Mouse (Mus musculus): ENCODE measurements around the gene Efl1. TPM values are rescaled to one million over a fixed set of nuclear protein-coding genes. Genes with fewer than 3 reads are reported as not detected.
"Not testable (repeated sequence)": the region's sequence is repeated elsewhere in the genome, so short reads cannot be mapped to it uniquely, and the experiment has no call there.

Gene Efl1
- total RNA-seq, 2 experiments from 2014 or later = 17.4 to 19.3 TPM

DNA sequence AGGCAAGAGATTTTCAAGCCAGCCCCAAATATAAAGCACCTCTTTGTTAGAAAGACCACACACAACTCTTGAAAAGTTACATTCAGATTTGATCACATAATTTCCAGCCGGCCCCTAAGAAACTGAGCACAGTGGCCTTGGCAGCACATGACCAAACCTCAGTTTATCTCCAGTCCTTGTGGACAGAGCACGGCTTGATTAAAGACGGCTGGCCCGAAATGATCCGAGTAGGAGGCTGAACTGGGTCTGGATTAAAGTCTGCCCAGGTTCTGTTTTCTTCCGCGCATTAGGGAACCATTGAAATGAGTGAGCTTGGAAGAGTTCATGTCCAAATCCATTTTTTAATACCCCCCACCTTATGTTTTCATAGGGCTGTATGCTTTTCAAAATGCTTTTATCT, 72.1 kb downstream of the Efl1 start:
- DNase-seq = no peak

DNA sequence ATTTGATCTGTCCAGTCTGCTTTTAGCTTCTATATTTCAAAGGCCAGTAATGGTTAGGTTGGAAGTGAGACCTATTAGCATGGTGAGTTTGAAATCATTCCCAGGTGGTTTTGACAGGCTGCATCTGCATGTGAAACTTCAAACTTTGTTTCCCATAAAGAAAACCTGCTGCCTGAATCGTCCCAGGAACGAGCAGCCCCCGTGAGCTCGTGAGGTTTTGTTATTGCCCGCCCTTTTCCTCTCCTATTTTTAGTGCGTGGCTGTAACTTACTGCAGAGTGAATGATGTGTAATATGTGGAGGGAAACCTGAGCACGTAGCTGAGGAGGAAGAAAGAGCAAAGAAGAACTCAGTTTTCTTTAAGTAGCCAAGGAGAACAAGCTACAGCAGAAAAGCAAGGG, 72.5 kb downstream of the Efl1 start:
- DNase-seq = no peak

DNA sequence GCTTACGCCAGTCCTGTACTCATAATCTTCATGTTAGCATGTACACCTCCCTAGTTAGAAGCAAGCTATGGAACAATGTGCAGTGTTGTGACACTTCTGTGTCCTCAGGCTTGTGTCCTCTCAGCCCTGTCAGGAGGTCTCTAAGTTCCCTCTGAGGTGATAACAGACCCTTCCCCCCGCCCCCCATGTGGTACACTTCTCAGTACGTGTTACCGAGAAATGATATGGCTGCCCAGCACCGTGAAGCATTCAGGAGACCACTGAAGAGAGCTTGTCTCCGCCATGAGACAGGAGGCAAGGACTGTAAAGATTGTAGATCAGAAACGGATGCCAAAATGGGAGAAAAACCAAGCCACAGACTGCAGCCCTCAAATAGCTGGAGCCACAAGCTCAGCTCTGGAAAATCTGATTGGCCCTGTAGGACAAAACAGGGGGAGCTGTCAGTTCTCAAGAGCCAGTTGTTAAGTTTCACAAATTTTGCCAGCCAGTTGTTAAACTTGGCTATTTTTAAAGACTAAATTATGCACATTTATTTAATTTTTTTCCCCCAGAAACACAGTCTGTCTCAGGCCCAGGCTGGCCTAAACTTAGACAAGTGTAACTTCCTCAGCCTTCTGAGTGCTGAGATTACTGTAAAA, 74.2 kb downstream of the Efl1 start:
- no peak for DNase-seq

DNA sequence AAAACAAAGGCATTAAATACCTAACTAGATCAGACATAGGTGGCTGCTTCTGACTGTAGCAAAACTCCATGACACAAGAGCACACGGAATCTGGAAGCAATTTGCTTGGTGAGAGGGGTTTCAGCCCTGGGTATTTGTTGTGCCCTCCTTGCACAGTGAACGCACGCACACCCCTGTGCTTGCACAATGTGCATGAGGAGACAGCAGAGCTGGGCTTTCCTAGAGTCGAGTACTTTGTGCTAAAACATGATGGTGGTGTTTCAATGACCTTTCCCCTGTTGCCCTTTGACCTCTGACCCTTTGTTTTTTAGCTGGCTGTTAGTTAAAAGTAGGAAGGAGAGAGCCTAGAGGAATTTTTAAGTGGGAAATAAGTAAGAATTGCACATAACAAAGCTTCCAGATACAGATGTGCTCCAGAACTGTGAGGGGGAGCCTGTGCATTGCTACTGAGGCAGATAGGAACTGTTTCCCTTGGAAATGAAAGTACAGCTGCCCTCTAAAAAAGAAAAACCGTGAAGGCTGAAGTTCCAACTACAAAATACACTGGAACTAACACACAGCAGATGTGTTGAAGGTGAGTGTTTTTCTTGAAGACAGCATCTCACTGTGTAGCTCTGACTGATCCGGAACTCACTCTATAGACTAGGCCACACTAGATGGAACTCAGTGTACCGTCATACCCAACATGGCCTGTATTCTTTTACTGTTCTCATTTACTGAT, 74.9 kb downstream of the Efl1 start:
- DNase-seq = no peak

DNA sequence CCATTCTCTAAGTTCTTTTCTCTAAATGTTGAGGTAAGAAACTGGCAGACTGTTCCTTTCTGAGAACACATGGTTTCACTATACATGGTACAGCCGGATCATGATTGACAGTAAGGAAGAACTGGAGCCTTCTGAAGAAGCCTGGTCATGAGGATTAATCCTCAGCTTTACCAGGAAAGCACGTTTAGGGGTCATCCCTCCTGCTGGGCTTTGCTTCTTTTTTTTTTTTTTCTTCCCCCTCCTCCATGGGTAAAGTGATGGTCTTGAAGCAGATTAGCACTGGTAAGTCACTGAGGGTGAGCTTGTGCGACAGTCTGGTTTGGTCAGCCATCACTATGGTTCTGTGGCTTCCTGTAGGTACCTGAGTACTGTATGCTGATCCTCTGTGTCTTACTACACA, 76.1 kb downstream of the Efl1 start:
- no peak for DNase-seq

DNA sequence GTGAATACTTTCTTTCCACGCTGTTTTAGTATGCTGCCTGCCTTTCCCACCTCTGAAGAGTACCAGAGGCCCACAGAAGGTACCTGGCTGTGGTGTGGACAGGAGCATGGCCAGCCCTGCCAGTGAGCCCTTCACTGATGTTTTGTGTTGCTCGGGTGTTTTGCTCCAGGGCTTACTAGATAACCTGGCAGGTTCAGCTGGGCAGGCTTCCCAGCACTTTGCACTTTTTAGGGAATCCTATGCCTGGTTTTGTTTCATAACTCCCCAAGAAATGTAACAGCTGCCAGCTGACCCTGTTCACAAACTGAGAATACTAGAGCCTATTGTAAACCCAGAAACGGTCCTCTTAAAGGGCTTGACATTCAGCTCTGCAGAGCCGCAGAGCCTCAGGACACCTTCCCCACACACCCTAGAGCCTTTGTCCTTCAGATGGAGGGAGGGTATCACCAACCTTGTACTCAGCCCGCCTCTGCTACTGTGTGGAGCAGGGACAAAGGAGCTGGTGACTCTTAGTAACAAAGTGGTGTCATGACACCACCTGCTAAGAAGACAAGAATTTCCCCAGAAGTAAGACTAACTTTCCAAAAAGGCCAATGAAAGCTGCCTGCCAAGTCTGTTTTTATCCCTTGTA, 76.7 kb downstream of the Efl1 start:
- no peak for DNase-seq

DNA sequence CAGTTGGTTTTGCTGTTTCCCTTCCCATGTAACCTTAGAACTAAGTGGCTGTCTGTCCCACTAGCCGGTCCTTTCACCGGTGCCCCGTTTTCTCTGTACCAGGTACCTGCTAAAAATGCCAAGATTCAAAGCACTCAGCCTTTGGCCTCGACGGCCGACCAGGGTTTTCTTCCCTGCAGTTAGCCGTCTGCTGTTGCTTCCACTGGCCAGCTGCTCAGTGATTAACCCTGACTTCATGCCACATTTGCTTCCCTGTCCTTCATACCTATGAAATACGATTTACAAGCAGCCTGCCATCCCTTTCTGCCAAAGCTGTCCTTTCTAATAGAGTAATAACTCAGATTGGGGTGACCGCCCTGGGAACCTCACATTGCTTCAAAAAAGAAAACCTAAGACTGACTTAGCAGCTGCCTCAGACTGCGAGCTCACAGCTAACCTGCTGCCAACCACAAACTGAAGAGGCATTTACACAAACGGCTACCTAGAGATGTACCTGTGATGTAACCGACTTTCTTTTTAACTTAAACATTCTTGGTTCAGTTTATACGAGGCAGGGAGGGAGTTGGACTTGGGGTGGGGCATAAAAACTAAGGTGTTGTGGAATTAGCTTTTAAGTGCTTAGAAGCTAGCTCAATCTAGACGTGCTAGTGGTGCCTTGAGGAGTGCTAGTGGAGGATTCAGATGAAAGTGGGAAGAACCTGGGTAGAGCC, 77.5 kb downstream of the Efl1 start:
- no peak for DNase-seq

DNA sequence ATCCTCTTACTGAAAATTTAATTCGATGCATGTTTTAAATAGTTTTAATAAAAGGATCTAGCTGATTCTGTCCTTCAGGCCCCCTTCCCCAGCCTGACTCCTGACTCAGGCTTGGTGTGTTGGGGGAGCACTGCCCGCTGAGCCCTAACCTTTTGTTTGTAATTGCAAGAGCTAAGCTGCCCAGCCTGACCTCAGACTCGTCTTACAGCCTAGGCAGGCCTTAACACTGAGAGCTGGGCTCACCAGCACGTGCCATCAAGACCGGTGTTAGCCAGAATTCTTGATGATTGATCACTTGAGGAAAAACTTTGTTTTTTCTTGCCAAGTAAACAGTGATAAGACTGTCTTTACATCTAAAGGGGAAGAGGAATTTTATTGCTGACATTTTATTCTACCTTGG, 78.7 kb downstream of the Efl1 start:
- DNase-seq = no peak

DNA sequence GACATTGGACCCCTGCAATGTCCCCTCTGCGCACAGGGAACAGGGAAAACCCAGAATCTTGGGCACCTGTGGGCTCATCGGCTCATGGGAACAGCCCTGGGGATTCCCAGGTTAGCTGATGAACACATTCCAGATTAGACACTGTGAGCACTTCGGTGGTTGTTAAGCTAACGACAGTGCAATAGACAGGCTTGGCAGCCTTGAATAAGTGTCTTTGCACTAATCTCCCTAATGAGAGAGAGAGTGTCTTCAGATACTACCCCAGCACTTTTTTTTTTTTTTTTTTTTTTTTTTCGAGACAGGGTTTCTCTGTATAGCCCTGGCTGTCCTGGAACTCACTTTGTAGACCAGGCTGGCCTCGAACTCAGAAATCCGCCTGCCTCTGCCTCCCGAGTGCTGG, 80.6 kb downstream of the Efl1 start:
- not testable (repeated sequence) for DNase-seq

DNA sequence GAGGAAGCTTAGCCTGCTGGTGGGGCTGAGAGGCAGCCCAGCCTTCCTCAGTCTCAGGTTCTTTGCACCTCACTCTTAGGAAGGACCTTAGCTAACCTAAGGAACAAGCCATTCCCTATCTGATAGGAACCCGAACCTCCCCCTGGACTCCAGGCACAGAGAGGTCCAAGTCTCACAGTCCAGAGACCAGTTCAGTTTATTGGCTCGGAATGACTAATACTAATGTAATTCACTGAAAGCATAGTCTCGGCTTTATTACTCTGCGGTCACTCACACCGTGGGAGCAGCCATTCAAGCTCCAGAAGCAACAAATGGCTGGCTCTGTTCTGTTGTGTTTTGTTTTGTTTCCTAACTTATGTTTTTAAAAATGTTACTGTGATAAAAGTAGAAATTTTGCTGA, 84.7 kb downstream of the Efl1 start:
- no peak for DNase-seq

DNA sequence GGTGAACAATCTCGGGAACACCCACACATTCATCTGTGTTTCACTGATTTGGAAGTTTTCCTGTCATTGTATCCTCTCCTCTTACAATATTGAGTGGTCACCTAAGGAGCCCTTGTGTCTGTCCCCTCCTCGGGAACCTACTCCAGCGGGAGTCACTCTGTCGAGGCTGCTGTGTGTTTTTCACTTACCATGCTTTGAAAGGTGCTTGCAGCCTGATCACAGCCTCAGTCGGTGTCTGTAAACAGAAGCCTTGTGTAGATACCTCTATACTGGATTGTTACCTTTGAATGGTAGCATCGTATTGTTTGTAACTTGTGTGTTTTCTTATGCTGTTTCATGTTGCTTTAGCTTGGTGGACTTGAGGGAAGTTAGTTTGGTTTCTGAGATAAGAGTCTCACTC, 85.6 kb downstream of the Efl1 start:
- DNase-seq = no peak

DNA sequence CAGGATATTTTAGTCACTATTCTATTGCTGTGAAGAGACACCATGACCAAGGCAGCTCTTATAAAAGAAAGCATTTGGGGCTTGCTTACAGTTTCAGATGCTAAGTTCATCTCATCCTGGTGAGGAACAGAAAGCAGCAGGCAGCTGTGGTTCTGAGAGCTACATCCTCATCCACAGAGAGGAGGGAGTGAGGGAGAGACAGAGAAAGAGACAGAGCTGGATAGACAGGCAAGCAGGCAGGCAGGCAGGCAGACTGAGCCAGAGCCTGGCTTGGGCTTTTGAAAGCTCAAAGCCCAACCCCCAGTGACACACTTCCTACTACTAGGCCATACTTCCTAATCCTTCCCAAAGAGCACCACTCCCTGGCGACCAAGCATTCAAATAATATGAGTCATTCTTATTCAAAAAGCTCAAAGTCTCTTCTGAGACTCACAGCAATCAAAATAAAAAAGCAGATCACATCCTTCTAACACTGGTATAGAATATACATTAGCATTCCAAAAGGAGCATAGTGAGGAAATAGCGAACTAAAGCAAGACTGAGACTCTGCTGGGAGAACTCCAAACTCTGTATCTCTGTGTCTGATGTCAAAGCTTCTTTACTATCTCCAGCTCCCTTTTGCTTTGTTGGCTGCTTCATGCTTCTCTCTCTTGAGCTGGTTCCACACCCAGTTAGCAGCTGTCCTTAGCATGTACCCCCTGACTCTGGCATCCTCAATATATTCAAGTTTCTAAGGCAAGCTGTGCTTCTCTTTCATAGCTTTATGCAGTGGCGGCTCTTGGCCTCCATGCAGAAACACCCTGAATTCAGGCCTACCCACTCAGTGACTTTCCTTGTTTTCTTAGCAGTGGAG, 86.6 kb downstream of the Efl1 start:
- DNase-seq = no peak

DNA sequence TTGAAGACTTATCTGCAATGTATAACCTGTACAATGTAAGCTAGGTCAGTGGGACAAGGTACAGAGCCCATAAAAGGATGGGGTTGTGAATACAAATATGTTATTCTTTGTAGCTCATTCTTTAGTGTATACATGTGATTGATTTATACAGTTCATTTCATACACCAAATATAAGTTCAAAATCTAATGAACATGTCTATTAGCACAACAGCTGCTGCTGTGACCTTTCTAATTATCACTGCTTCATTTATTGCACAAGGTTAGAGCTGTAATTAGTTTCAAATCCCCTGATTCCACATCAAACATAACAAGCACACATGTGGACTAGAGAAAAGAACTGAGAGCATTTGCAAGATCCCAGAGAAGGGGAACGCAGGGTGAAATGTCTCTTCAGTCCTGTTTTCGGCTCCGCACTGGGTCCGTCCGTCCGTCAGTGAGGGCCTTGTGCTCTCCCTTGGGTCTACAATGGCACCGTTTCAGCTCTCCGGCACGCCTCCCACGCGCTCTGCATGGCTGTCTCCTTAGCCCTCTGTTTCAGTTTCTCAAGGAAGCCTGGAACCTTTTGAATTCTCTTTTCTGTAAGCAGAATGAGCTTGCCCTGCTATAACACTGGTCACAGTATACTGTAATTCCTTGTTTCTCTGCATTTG, 94.8 kb downstream of the Efl1 start:
- DNase-seq = peak in 1 of 2 experiments; percentile 32

DNA sequence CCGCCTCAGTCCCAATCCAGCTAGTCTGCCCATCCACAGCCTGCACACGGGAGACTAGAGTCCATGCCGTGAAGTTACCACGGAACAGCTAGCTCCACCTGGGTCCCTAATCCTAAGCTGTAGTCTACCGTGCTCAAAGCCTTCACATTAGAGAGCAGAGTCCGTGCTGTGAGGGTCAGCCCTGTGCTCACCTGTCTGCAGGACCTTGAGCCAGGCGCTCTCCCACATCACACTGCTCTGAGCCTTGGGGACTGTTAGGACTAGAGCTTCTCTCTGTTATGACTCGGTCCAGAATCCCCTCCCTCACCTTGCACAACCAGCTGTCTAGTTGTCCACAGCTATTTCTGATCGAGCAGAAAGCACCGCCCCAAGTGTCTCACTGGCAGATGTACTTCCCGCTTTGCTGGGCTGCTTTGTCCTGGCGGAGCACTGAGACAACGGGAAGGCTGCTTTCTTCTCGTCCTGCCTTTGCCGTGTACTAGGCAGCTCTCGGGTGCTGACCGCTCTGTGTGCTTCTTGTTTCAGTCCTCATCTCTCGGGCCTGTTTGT, 95.8 kb downstream of the Efl1 start:
- no peak for DNase-seq

DNA sequence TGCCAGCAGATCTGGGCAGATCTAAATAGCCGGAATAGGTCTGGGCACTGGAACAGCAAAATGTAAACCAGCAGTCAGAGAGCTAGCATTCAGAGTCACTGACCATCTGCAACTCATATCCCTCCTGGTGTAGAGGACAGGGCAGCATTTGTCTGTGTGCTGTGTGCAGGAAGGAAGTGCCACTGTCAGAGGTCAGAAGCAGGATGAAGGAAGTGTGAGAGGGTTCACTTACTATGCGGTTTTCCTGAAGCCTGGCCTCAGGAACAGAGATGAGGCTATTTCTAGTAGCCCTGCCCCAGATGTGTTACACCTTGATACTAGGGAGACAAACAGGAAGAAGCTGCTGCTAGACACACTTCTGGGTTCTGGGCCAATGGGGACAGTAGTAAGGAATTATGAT, 100.4 kb downstream of the Efl1 start:
- DNase-seq = no peak

DNA sequence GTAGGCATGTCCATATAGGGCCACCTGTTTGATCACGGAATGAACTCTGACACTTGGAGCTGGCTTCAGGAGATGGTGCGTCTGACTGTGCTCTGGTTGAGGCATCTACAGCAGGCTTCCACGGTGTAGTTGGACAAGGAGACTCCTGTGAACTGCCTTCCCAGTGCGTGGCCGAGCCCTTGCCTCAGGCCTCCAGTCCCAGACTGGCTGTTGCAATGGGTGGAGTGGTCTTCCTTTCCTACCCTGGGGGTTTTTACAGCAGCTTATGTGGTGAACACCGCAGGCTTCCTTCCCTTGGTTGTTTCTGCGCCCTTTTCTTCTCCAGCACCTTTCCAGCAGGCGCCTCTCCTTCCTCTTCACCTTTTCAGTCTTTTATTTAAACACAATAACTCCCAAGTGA, 100.8 kb downstream of the Efl1 start:
- DNase-seq = no peak

DNA sequence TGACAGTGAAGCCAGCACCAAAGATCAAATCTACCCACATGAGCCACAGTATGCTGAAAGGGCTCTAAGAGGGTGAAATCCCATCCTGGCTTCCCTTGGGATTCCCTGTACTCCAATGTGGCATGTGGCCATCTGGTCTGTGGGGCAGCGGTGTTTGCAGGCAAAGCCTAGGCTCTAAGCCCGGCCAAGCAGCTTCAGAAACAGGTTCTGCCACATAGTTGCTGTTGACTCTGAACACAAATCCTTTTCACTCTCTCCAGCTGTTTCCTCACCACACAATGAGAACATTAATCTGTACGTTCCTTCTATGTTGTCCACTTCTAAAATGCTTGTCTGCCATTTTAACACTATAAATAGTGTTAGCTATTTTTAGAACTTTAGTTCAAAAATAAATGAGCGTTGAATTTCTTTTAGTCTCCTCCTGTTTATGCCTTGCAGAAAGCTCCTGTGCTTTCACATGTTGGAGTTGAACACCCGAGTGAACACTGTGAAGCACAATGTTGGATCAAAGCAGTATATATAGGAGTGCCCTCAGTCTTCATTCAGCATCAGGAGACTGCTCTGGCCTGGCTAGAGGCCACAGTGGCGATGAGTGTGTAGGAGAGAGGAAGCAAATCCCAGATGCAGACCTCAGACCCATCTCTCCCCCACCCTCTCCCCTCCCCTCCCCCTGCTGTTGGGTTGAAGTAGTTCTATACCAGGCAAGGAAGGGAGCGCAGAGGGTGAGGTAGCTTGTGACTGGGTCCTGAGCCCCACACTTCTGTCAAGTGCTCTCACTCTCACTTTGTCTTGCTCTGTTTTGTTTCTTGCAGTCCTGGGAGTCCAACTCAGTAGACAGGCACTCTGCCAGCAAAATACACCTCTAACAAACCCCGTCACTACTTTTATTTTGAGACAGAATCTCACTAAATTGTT, 104.0 kb downstream of the Efl1 start:
- DNase-seq = no peak

DNA sequence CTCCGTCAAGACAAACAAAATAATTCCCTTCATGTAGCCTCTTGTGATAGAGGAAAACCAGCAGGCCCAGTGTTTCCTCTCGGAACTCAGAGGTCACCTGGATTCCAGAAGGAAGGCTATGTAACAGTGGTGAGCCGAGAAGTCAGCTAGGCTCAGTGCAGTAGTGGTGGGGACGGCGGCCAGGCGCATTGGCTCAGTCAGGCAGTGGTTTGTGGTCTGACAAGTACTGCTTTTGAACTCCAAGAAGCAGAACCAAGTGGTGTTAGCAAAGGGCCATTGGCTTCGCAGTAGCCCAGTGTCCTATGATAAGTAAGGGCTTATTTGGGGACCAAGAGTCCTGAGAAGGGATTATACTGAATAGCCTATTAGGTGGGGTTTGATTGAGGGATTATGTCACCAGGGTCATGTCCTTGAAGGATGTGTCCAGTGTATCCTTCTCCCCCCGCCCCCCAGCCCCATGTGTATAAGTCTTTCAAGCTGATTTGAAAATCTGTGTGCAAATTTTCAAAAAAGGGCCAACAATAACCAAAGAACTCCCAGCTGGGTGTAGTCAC, 107.3 kb downstream of the Efl1 start:
- DNase-seq = no peak

DNA sequence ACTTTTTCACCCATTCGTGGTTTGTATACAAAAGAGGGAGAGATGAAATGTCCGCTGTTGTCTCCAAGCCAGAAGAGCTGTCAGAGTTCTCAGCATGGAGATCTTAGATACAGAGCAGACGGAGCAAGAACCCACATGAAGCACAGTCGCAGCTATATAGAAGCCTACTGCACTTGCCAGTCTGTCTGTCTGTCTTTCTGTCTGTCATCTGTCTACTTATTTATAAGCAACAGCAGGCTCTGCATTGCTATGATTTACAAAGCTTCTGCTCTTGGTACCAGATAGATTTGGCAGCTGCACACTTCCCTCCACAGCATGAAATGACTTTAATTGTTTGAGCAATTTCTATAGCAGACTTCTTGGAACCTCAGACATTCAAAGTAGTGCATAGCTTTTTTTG, 110.1 kb downstream of the Efl1 start:
- no peak for DNase-seq

DNA sequence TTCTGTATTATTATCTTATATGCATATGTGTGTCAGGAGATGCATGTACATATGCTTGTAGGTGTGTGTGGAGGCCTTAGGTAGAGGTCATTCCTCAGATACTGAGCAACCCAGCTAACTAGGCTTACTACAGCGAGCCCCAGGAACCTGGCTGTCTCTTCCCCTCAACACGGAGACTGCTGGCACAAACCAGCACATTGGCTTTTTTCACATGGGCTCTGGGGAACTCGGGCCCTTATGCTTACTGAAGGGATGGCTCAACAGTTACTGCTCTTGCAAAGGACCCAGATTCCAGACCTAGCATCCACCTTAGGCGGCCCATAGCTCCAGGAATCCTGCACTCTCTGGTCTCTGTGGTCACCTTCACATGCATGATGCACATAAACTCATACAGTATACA, 110.7 kb downstream of the Efl1 start:
- no peak for DNase-seq
